Mouse (Mus musculus): ENCODE results near the gene Ly86. TPM values are rescaled to one million over a fixed set of nuclear protein-coding genes. Genes with fewer than 3 reads are reported as not detected.
A peak's percentile ranks its signal among the peaks of the same experiment; 100 is the strongest.

Ly86 gene
- polyA plus RNA-seq, 1 experiment from 2014 or later: 4.3 TPM

DNA sequence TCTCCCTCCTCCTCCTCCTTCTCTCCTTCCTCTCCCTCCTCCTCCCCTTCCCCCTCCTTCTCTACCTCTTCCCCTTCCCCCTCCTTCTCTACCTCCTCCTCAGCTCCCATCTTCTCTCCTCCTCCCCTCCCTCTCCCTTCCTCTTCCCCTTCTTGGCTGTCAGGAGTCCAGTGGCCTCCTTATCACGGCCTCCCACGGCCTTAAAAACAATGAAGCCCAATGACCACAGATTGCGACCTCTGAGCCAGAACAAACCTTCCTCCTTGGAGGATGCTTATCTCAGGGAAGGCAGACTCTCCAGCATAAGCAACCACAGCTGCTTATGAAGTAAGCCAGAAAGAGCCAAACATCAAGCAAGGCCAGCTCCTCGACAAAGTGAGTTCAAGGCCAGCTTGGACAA lies 97.0 kb downstream of the Ly86 start:
- Histone ChIP-seq H3K4me1 (replicated peaks; ENCODE audit: control insufficient read depth, insufficient read depth, low read length) (no peaks in the 10 kb centered on the region), H3K9ac (replicated peaks; ENCODE audit: low read depth, low read length) (no peak overlapping the region), H3K27me3 (replicated peaks; ENCODE audit: control insufficient read depth, insufficient read depth, low read length) (peaks cover 5% of the 10 kb centered on the region), H3K4me2 (ENCODE audit: low read length) (no peak overlapping the region), H3K27ac (ENCODE audit: low read length) (no peak overlapping the region), H3K36me3 (ENCODE audit: control insufficient read depth, insufficient read depth) (no peaks in the 10 kb centered on the region), H3K4me3 (replicated peaks; ENCODE audit: low read length) (no peak overlapping the region), H3K9me3 (ENCODE audit: control insufficient read depth, low read length) (no peaks in the 10 kb centered on the region)
- no peak for ATAC-seq
- 18% methylated on average over 4 of the region's 4 CpGs for WGBS

DNA sequence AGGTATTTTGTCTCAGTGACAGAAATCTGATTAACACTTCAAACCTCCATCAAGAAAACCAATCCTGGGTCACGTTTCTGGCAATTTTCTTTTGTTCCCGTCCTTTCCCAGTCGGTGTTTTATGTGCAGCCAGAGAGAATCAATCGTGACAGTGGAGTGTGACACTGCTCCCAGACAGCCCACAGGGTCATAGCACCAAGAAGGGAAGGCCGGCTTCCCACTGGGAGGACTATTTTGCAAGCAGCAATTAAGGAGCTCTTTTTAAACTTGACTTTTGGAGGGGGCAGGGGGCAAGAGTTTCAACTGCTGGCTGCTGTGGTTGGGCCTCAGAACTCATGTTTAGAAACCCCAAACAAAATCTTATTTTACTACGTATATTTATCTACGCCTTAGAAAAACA lies 97.5 kb downstream of the Ly86 start:
- no peak overlapping the region for H3K4me2 ChIP-seq (ENCODE audit: low read length)
- no peaks in the 10 kb centered on the region for H3K4me1 ChIP-seq (replicated peaks; ENCODE audit: control insufficient read depth, insufficient read depth, low read length)
- no peak overlapping the region for H3K27ac ChIP-seq (ENCODE audit: low read length)
- H3K36me3 ChIP-seq (ENCODE audit: control insufficient read depth, insufficient read depth): no peaks in the 10 kb centered on the region
- ATAC-seq: no peak
- WGBS: 34% methylated on average over 7 of the region's 7 CpGs
- no peak overlapping the region for H3K4me3 ChIP-seq (replicated peaks; ENCODE audit: low read length)
- no peaks in the 10 kb centered on the region for H3K9me3 ChIP-seq (ENCODE audit: control insufficient read depth, low read length)
- H3K9ac ChIP-seq (replicated peaks; ENCODE audit: low read depth, low read length): no peak overlapping the region
- H3K27me3 ChIP-seq (replicated peaks; ENCODE audit: control insufficient read depth, insufficient read depth, low read length): peaks cover 5% of the 10 kb centered on the region

DNA sequence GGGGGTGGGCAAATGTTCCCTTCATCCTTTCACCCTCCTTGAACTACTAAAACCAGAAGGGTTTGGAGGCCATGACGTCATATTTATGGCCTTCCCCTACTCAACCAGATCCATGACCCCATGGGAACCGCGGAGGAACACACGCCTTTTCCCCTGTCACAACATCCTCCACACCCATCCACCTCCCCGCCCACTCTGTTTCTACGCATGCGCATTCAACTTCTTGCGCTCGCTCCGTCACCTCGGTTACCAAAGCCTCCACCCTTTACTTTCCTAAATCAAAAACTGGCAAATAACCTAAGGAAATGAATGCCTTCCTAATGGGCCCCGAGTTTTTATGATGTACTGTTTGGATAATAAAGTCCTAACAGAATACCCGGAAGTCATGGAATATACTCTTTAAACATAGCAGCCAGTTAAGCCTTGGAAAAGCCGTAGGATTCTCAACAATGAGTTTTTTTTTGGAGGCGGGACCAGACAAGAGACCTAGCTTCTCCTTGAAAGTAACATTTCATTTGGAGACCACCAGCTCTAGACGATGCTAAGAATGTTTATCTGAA lies 101.8 kb downstream of the Ly86 start:
- H3K27ac ChIP-seq (ENCODE audit: low read length): no peak overlapping the region
- WGBS: 88% methylated on average over 16 of the region's 16 CpGs
- no peak overlapping the region for H3K4me3 ChIP-seq (replicated peaks; ENCODE audit: low read length)
- H3K9ac ChIP-seq (replicated peaks; ENCODE audit: low read depth, low read length): no peak overlapping the region
- H3K4me2 ChIP-seq (ENCODE audit: low read length): no peak overlapping the region
- no peak for ATAC-seq
- H3K9me3 ChIP-seq (ENCODE audit: control insufficient read depth, low read length): no peaks in the 10 kb centered on the region
- H3K36me3 ChIP-seq (ENCODE audit: control insufficient read depth, insufficient read depth): no peaks in the 10 kb centered on the region
- peaks cover under 1% of the 10 kb centered on the region; the same call in 1 of the 2 replicates for H3K4me1 ChIP-seq (replicated peaks; ENCODE audit: control insufficient read depth, insufficient read depth, low read length)
- H3K27me3 ChIP-seq (replicated peaks; ENCODE audit: control insufficient read depth, insufficient read depth, low read length): no peaks in the 10 kb centered on the region

DNA sequence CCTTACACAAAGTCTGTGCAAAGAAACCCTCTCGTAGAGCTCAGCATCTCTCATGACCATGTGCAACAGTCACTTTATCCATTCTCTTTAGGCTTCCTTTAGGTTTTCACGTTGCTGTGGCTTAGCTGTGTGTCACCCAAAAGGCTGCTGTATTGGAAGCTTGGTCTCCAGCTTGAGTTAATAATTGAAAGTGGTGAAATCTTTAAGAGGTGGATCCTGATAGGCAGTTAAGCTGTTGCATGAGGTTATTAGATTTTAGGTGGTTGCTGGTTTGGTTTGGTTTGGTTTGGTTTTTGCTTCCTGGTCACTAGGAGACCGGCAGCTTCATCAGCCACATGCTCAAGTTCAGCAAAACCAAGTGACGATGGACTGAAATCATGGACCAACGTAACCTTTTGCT lies 106.0 kb downstream of the Ly86 start:
- H3K4me1 ChIP-seq (replicated peaks; ENCODE audit: control insufficient read depth, insufficient read depth, low read length): peaks cover 16% of the 10 kb centered on the region
- no peak overlapping the region for H3K27ac ChIP-seq (ENCODE audit: low read length)
- H3K9me3 ChIP-seq (ENCODE audit: control insufficient read depth, low read length): no peaks in the 10 kb centered on the region
- 94% methylated on average over 5 of the region's 5 CpGs for WGBS
- H3K4me3 ChIP-seq (replicated peaks; ENCODE audit: low read length): no peak overlapping the region
- no peak overlapping the region for H3K9ac ChIP-seq (replicated peaks; ENCODE audit: low read depth, low read length)
- H3K27me3 ChIP-seq (replicated peaks; ENCODE audit: control insufficient read depth, insufficient read depth, low read length): no peaks in the 10 kb centered on the region
- H3K36me3 ChIP-seq (ENCODE audit: control insufficient read depth, insufficient read depth): no peaks in the 10 kb centered on the region
- ATAC-seq: no peak
- H3K4me2 ChIP-seq (ENCODE audit: low read length): no peak overlapping the region

DNA sequence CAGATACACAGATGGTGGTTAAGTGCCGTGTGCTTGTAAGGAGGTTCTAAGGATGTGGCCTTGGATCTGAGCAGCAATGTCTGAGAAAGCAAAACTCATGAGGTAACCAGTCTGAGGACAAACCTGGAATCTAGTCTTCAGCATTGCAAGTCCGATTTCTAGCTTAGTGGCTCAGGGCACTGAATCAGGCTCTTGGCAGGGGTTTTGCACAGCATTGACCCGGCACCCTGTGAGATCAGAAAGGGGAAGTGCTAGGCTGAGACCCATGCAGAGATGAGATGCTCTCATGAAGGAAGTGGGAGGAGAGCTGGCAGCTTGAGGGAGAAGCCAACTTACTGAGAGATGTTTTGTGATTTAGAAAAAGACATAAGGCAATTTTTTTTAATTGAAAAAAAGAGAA lies 106.5 kb downstream of the Ly86 start:
- H3K27ac ChIP-seq (ENCODE audit: low read length): no peak overlapping the region
- H3K9me3 ChIP-seq (ENCODE audit: control insufficient read depth, low read length): no peaks in the 10 kb centered on the region
- H3K27me3 ChIP-seq (replicated peaks; ENCODE audit: control insufficient read depth, insufficient read depth, low read length): no peaks in the 10 kb centered on the region
- no peaks in the 10 kb centered on the region for H3K36me3 ChIP-seq (ENCODE audit: control insufficient read depth, insufficient read depth)
- H3K4me1 ChIP-seq (replicated peaks; ENCODE audit: control insufficient read depth, insufficient read depth, low read length): peaks cover 17% of the 10 kb centered on the region
- WGBS: 55% methylated on average over 3 of the region's 3 CpGs
- no peak overlapping the region for H3K4me3 ChIP-seq (replicated peaks; ENCODE audit: low read length)
- no peak for ATAC-seq
- no peak overlapping the region for H3K4me2 ChIP-seq (ENCODE audit: low read length)
- H3K9ac ChIP-seq (replicated peaks; ENCODE audit: low read depth, low read length): no peak overlapping the region

DNA sequence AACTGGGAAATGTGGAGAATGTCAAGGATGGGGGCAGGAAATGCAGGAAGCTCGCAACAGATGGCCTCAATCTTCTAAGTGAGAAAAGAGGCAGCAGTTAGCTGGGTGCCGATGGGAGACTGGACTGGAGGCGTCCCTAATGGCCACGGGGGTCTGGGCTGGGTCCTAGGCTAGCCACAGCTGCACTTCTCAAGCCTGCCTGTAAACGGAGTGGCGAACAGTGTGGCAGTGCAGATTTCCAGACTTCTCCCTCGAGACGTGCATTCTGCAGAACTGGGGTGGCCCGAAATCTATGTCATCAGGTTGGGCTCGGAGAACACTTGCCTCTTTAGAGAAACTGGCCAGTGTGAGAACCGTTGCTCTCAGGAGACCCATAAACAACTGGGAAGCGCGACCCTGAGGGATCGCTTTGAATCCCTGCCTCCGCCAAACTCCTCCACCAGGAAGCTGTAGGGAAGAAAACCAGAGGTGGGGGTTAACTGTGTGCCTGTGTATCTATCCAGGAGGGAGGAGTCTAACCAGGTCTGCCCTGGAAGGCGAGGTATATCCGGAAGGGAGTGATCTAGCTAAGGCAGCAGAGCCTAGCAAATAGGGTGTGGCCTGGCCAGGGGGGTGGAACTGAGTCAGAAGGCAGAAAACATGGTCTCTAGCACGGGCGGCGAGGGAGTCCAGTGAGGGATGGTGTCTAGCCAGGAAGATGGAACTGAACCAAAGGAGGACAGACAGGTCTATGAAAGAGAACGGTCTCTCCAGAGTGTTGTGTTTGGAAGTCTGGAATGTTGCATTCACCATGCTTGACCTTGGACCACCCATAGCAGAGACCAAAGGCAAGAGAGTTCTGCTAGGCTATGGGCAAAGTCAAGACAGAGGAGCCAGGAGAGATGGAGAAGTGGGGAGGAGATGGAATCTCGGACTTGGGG lies 107.3 kb downstream of the Ly86 start:
- Histone ChIP-seq H3K36me3 (ENCODE audit: control insufficient read depth, insufficient read depth) (no peaks in the 10 kb centered on the region), H3K9ac (replicated peaks; ENCODE audit: low read depth, low read length) (peak overlapping the region; percentile 31; the same call in 1 of the 2 replicates), H3K4me3 (replicated peaks; ENCODE audit: low read length) (peak overlapping the region; percentile 26), H3K4me1 (replicated peaks; ENCODE audit: control insufficient read depth, insufficient read depth, low read length) (peaks cover 25% of the 10 kb centered on the region), H3K4me2 (ENCODE audit: low read length) (peak overlapping the region; percentile 50), H3K27ac (ENCODE audit: low read length) (no peak overlapping the region), H3K27me3 (replicated peaks; ENCODE audit: control insufficient read depth, insufficient read depth, low read length) (no peaks in the 10 kb centered on the region), H3K9me3 (ENCODE audit: control insufficient read depth, low read length) (no peaks in the 10 kb centered on the region)
- WGBS: 5% methylated on average over 22 of the region's 22 CpGs
- ATAC-seq: peak; percentile 44

DNA sequence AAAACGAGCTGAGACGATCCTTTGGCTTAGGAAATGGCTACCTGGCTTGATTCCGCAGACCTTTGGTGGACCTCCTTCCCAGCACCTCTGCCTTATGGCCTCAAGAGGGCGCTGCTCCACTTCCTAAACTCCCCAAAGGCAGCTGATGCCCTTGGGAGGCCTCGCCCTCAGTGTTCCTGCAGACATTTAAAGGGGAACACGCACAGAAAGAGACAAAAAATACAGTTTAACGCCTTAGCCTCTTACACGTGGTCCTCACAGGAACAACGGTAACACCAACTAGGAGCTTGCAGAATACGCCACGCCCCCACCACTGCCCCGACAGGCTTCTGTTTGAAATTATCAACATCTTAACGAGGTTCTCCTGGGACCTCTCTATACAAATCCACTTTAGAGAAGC lies 108.2 kb downstream of the Ly86 start:
- Histone ChIP-seq H3K4me2 (ENCODE audit: low read length) (peak overlapping the region; percentile 50), H3K4me1 (replicated peaks; ENCODE audit: control insufficient read depth, insufficient read depth, low read length) (peaks cover 29% of the 10 kb centered on the region), H3K9ac (replicated peaks; ENCODE audit: low read depth, low read length) (0 out of 2 replicates have a peak overlapping the region, but pooled peaks have one; percentile 14), H3K4me3 (replicated peaks; ENCODE audit: low read length) (peak overlapping the region; percentile 3; the same call in 1 of the 2 replicates), H3K36me3 (ENCODE audit: control insufficient read depth, insufficient read depth) (no peaks in the 10 kb centered on the region), H3K27ac (ENCODE audit: low read length) (no peak overlapping the region), H3K9me3 (ENCODE audit: control insufficient read depth, low read length) (no peaks in the 10 kb centered on the region), H3K27me3 (replicated peaks; ENCODE audit: control insufficient read depth, insufficient read depth, low read length) (no peaks in the 10 kb centered on the region)
- peak; percentile 68 for ATAC-seq
- 3% methylated on average over 13 of the region's 13 CpGs for WGBS

DNA sequence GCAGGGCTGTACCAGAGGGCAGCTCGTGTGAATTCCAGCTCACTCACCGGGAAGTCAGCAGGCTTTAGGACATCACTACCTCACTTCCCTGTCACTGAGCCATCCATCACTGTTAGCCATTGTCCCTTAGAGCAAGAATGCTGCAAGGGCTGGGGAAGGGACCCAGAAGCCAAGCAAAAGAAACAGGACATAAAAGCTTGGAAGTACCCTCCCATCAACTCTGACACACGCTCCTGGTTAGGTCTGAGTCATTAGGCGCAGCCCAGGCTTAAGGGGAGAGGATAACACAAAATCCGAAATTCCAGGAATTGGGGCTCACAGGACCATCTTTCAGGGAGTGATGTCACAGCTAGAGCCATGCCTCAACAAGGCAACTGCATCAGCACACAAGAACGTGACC lies 109.3 kb downstream of the Ly86 start:
- H3K9me3 ChIP-seq (ENCODE audit: control insufficient read depth, low read length): no peaks in the 10 kb centered on the region
- H3K4me2 ChIP-seq (ENCODE audit: low read length): no peak overlapping the region
- peaks cover 29% of the 10 kb centered on the region for H3K4me1 ChIP-seq (replicated peaks; ENCODE audit: control insufficient read depth, insufficient read depth, low read length)
- WGBS: 60% methylated on average over 6 of the region's 6 CpGs
- H3K27ac ChIP-seq (ENCODE audit: low read length): no peak overlapping the region
- no peak for ATAC-seq
- H3K27me3 ChIP-seq (replicated peaks; ENCODE audit: control insufficient read depth, insufficient read depth, low read length): no peaks in the 10 kb centered on the region
- H3K9ac ChIP-seq (replicated peaks; ENCODE audit: low read depth, low read length): no peak overlapping the region
- H3K36me3 ChIP-seq (ENCODE audit: control insufficient read depth, insufficient read depth): no peaks in the 10 kb centered on the region
- H3K4me3 ChIP-seq (replicated peaks; ENCODE audit: low read length): no peak overlapping the region

DNA sequence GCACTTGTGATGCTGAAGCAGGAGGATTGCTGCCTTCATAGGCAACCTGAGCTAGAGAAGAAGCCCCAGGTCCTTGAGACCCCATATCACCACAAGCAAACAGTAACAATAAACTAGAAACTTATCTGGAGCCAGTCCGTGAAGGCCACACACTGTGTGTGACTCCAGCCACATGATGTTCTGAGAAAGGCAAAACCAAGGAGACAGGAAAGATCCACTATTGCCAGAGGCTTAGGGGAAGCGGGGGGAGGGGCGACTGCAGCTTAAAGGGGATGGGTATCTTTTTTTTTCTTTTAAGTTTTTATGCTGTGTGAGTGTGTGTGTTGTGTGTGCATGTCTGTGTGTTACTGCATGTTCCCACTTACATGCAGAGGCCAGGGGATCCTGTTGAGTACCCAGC lies 110.6 kb downstream of the Ly86 start:
- Histone ChIP-seq H3K9ac (replicated peaks; ENCODE audit: low read depth, low read length) (no peak overlapping the region), H3K9me3 (ENCODE audit: control insufficient read depth, low read length) (no peaks in the 10 kb centered on the region), H3K36me3 (ENCODE audit: control insufficient read depth, insufficient read depth) (no peaks in the 10 kb centered on the region), H3K27me3 (replicated peaks; ENCODE audit: control insufficient read depth, insufficient read depth, low read length) (no peaks in the 10 kb centered on the region), H3K4me1 (replicated peaks; ENCODE audit: control insufficient read depth, insufficient read depth, low read length) (peaks cover 29% of the 10 kb centered on the region), H3K4me3 (replicated peaks; ENCODE audit: low read length) (no peak overlapping the region), H3K27ac (ENCODE audit: low read length) (no peak overlapping the region), H3K4me2 (ENCODE audit: low read length) (no peak overlapping the region)
- no peak for ATAC-seq
- 81% methylated on average over 3 of the region's 3 CpGs for WGBS

Measured in forebrain, embryonic 16.5 days (tissue).